Comparison of ENCODE assay signal across 8 mouse cellular contexts in genomic region chr11:62554163-62554855, GRCm38 (mm10). TPM values are rescaled to one million over a fixed set of nuclear protein-coding genes. Genes with fewer than 3 reads are reported as not detected.
A peak's percentile ranks its signal among the peaks of the same experiment; 100 is the strongest.
DNase-seq lines count a peak whose midpoint lies in the region; ATAC-seq and TF ChIP-seq lines count a peak whose summit lies in the region.

No protein-coding gene starts in this region.

- TF ChIP-seq EP300 in heart, adult 2 months (IDR thresholded peaks at IDR 0.05; ENCODE audit: insufficient read depth, low read depth, low read length) = no peak

- intact Hi-C loops in heart, adult 2 months (cut with DNase I) = loop anchor here (5.0 kb wide), 1 partner anchor 93 kb away; the partner anchor contains the start of genes Lrrc75a and Mmgt2
- intact Hi-C loops in gastrocnemius, postnatal 36 days (cut with DNase I) = loop anchor here (5.0 kb wide), 1 partner anchor 97 kb away; the partner anchor contains the start of genes Ncor1 and Pigl

- WGBS in heart, adult 2 months = 63% methylated on average over 5 of the region's 5 CpGs
- WGBS in forebrain, embryonic 12.5 days = 76% methylated on average over 5 of the region's 5 CpGs
- WGBS in liver, embryonic 13.5 days (ENCODE audit: insufficient replicate concordance) = 72% methylated on average over 5 of the region's 5 CpGs

- peak overlapping the region; percentile 57 for H3K4me3 ChIP-seq in heart, adult 2 months
- H3K4me3 ChIP-seq in forebrain, embryonic 12.5 days (replicated peaks) = peak overlapping the region; percentile 52
- H3K4me3 ChIP-seq in liver, embryonic 13.5 days (replicated peaks) = peak overlapping the region; percentile 67

- peak overlapping the region; percentile 95 for H3K4me2 ChIP-seq in forebrain, embryonic 12.5 days
- H3K4me2 ChIP-seq in liver, embryonic 13.5 days = peak overlapping the region; percentile 82

- 0 out of 2 replicates have a peak overlapping the region, but pooled peaks have one; percentile 26 for H3K27ac ChIP-seq in heart, adult 2 months
- H3K27ac ChIP-seq in forebrain, embryonic 12.5 days = no peak overlapping the region
- peak overlapping the region; percentile 45; the same call in 1 of the 2 replicates for H3K27ac ChIP-seq in liver, embryonic 13.5 days

- H3K79me2 ChIP-seq in heart, adult 2 months (replicated peaks; ENCODE audit: control insufficient read depth, insufficient read depth, low read length) = no peaks in the 10 kb centered on the region

- TF ChIP-seq POLR2A in heart, adult 2 months (IDR thresholded peaks at IDR 0.05; ENCODE audit: insufficient read depth, low read depth, low read length) = peak; percentile 13; the same call in 1 of the 2 replicates

- H3K9ac ChIP-seq in heart, adult 2 months (ENCODE audit: low read depth, low read length) = no peak overlapping the region
- peak overlapping the region; percentile 56; the same call in 1 of the 2 replicates for H3K9ac ChIP-seq in forebrain, embryonic 12.5 days
- H3K9ac ChIP-seq in liver, embryonic 13.5 days = peak overlapping the region; percentile 70

- TF ChIP-seq CTCF in heart, adult 2 months (IDR thresholded peaks at IDR 0.05) = no peak

- H3K4me1 ChIP-seq in heart, adult 2 months (ENCODE audit: control insufficient read depth, insufficient read depth, low read length) = peaks cover 5% of the 10 kb centered on the region
- H3K4me1 ChIP-seq in forebrain, embryonic 12.5 days = peaks cover 38% of the 10 kb centered on the region
- H3K4me1 ChIP-seq in liver, embryonic 13.5 days (replicated peaks) = peaks cover 42% of the 10 kb centered on the region

- DNase-seq in heart, adult 2 months = no peak
- DNase-seq in heart, adult 18-20 months = no peak
- peak; percentile 12 to 16 for DNase-seq in B cell, adult 2 months
- no peak for DNase-seq in liver, embryonic 13.5 days
- no peak for DNase-seq in gastrocnemius, postnatal 36 days
- no peak for DNase-seq in layer of hippocampus, adult 8-10 months (ENCODE audit: low spot score in 2 of 2)
- no peak for DNase-seq in spleen, adult 18-20 months

- H3K27me3 ChIP-seq in heart, adult 2 months (ENCODE audit: control insufficient read depth, insufficient read depth, low read length) = no peaks in the 10 kb centered on the region
- no peaks in the 10 kb centered on the region for H3K27me3 ChIP-seq in forebrain, embryonic 12.5 days
- no peaks in the 10 kb centered on the region for H3K27me3 ChIP-seq in liver, embryonic 13.5 days

- H3K36me3 ChIP-seq in heart, adult 2 months (ENCODE audit: control insufficient read depth, insufficient read depth, low read length) = peaks cover 26% of the 10 kb centered on the region
- H3K36me3 ChIP-seq in forebrain, embryonic 12.5 days (replicated peaks) = peaks cover 29% of the 10 kb centered on the region
- H3K36me3 ChIP-seq in liver, embryonic 13.5 days = peaks cover 29% of the 10 kb centered on the region

- H3K9me3 ChIP-seq in forebrain, embryonic 12.5 days = no peaks in the 10 kb centered on the region
- no peaks in the 10 kb centered on the region for H3K9me3 ChIP-seq in liver, embryonic 13.5 days (replicated peaks)

- no peak for ATAC-seq in forebrain, embryonic 12.5 days (ENCODE audit: low FRiP score)
- ATAC-seq in liver, embryonic 13.5 days (ENCODE audit: low read depth) = no peak

RNA-seq across cellular contexts. Expression of gene Ubb, which starts 3.3 kb away (rescaled TPM):
- total RNA-seq in heart, adult 2 months (2021) = 100 to 1,000 TPM; 626 to 699 TPM
- polyA plus RNA-seq in heart, adult 2 months (2012; rRNA removed) = 1,026 and 1,119 TPM in 2 replicates
- total RNA-seq in heart, adult 18-20 months (2021) = 100 to 1,000 TPM; 599 to 655 TPM
- polyA plus RNA-seq in forebrain, embryonic 12.5 days (2016; fragmentation: Nextera tagmentation; extraction: Ambion mirVana) = 3,704 and 3,828 TPM in 2 replicates
- polyA plus RNA-seq in liver, embryonic 13.5 days (2015; fragmentation: Nextera tagmentation; extraction: Ambion mirVana) = 1,519 and 1,558 TPM in 2 replicates
- 100 to 1,000 TPM; 783 to 809 TPM for total RNA-seq in gastrocnemius, postnatal 36 days (2021)
- 1,000 to 10,000 TPM; 1,746 to 1,909 (median 1,854) TPM for total RNA-seq in layer of hippocampus, adult 8-10 months (2022)

RNA-seq across cellular contexts. Expression of gene Cenpv, which starts 15.2 kb away (rescaled TPM):
- 10 to 100 TPM; 25.0 to 25.8 TPM for total RNA-seq in heart, adult 2 months (2021)
- 30.8 and 54.7 TPM in 2 replicates for polyA plus RNA-seq in heart, adult 2 months (2012; rRNA removed)
- 10 to 100 TPM; 19.5 to 25.5 TPM for total RNA-seq in heart, adult 18-20 months (2021)
- polyA plus RNA-seq in forebrain, embryonic 12.5 days (2016; fragmentation: Nextera tagmentation; extraction: Ambion mirVana) = 85.7 and 90.0 TPM in 2 replicates
- 17.8 and 19.6 TPM in 2 replicates for polyA plus RNA-seq in liver, embryonic 13.5 days (2015; fragmentation: Nextera tagmentation; extraction: Ambion mirVana)
- 10 to 100 TPM; 13.9 to 21.8 TPM for total RNA-seq in gastrocnemius, postnatal 36 days (2021)
- 10 to 100 TPM; 32.1 to 40.8 (median 39.0) TPM for total RNA-seq in layer of hippocampus, adult 8-10 months (2022)

RNA-seq across cellular contexts. Expression of gene Trpv2, which starts 20.0 kb away (rescaled TPM):
- 1 to 10 TPM; 2.6 to 3.5 TPM for total RNA-seq in heart, adult 2 months (2021)
- 4.6 and 5.6 TPM in 2 replicates for polyA plus RNA-seq in heart, adult 2 months (2012; rRNA removed)
- total RNA-seq in heart, adult 18-20 months (2021) = 1 to 10 TPM; 3.0 TPM
- polyA plus RNA-seq in forebrain, embryonic 12.5 days (2016; fragmentation: Nextera tagmentation; extraction: Ambion mirVana) = 6.4 and 7.3 TPM in 2 replicates
- 6.6 and 7.2 TPM in 2 replicates for polyA plus RNA-seq in liver, embryonic 13.5 days (2015; fragmentation: Nextera tagmentation; extraction: Ambion mirVana)
- 1 to 10 TPM in 1 of 2 experiments, under 1 TPM in 1; 0.87 to 1.1 TPM for total RNA-seq in gastrocnemius, postnatal 36 days (2021)
- 10 to 100 TPM; 14.5 to 15.9 (median 15.1) TPM for total RNA-seq in layer of hippocampus, adult 8-10 months (2022)

Comparison
In these comparisons a context has a peak if more than half of its experiments do, and no peak if none do; other contexts are left out.
1. DNase-seq: peak in B cell, adult 2 months (2 of 2); none in heart, adult 2 months (0 of 2), heart, adult 18-20 months (0 of 2), liver, embryonic 13.5 days (single experiment), gastrocnemius, postnatal 36 days (0 of 2), layer of hippocampus, adult 8-10 months (0 of 2) and spleen, adult 18-20 months (0 of 2).
2. Peak in every context shown above with its lines, with median percentiles within 50 percentile points of each other: H3K4me3 ChIP-seq.